Mouse (Mus musculus) heart, postnatal 0 days (tissue): ENCODE data around the gene Gm49394. TPM values are rescaled to one million over a fixed set of nuclear protein-coding genes. Genes with fewer than 3 reads are reported as not detected.

Experiments used
- ATAC-seq: fragments of 200-750 bp; cut with Nextera tagmentation; 2 replicates; pipeline ENCODE4 v1.8.0; 2017; ENCODE audit warnings: low read depth, moderate number of reproducible peaks, moderate library complexity; ENCODE audit not compliant: insufficient read depth
- DNase-seq: peaks from one replicate; pipeline ENCODE4 v3.0.0-alpha.2; 2016; ENCODE audit warnings: low spot score
- H3K27ac ChIP-seq: fragments of 300-500 bp; sonication (generic); 2 replicates; pipeline ENCODE4 v1.5.1; 2014; ENCODE audit warnings: low read depth, mild to moderate bottlenecking
- H3K27me3 ChIP-seq: fragments of 300-500 bp; sonication (generic); 2 replicates; pipeline ENCODE4 v1.6.1; 2014; ENCODE audit warnings: low read length, mixed read lengths; ENCODE audit not compliant: control insufficient read depth, insufficient read depth
- H3K36me3 ChIP-seq: fragments of 300-500 bp; sonication (generic); replicated peaks from 2 replicates; pipeline ENCODE4 v1.6.1; 2014; ENCODE audit warnings: low read length, mixed read lengths; ENCODE audit not compliant: control insufficient read depth, insufficient read depth
- H3K4me1 ChIP-seq: fragments of 300-500 bp; sonication (generic); 2 replicates; pipeline ENCODE4 v1.6.1; 2014; ENCODE audit warnings: antibody characterized with exemption; ENCODE audit not compliant: control insufficient read depth, insufficient read depth
- H3K4me2 ChIP-seq: fragments of 300-500 bp; sonication (generic); 2 replicates; pipeline ENCODE4 v1.6.1; 2014; ENCODE audit warnings: low read depth, mild to moderate bottlenecking, low read length, moderate library complexity
- H3K4me3 ChIP-seq: fragments of 300-500 bp; sonication (generic); 2 replicates; pipeline ENCODE4 v1.5.1; 2014; ENCODE audit warnings: low read depth, low read length
- H3K9ac ChIP-seq: fragments of 300-500 bp; sonication (generic); replicated peaks from 2 replicates; pipeline ENCODE4 v1.6.1; 2014; ENCODE audit warnings: low read depth, low read length, mixed read lengths
- H3K9me3 ChIP-seq: fragments of 300-500 bp; sonication (generic); replicated peaks from 2 replicates; pipeline ENCODE4 v1.6.1; 2016; ENCODE audit warnings: low read length; ENCODE audit not compliant: control insufficient read depth
- CTCF ChIP-seq: IDR thresholded peaks from 2 replicates; pipeline ENCODE4 v1.5.1; 2016; ENCODE audit warnings: antibody characterized with exemption, control low read depth, low read depth
- EP300 ChIP-seq: IDR thresholded peaks from 2 replicates; pipeline ENCODE4 v1.6.1; 2016; ENCODE audit warnings: antibody characterized with exemption, low read depth
- WGBS: fragments of 180-500 bp; shearing (Covaris S2); extraction: QIAGEN DNeasy Blood & Tissue Kit; methylation state at CpG from one replicate; pipeline ENCODE4 v1.1.7; 2014; 5-methylcytosine and 5-hydroxymethylcytosine counted together
- polyA plus RNA-seq: library from polyadenylated mRNA; unstranded; fragments of >200 nt; fragmentation: Nextera tagmentation; extraction: Ambion mirVana; gene quantifications from 2 replicates; pipeline ENCODE4 v1.2.1, GENCODE M21; 2015
- total RNA-seq: library from RNA; depleted of rRNA; stranded (reverse); fragments of >200 nt; gene quantifications from 2 replicates; pipeline ENCODE4 v1.2.3, GENCODE M21; 2014; ENCODE audit warnings: low replicate concordance

The Gm49394 gene
- total and polyA plus RNA-seq, 2 experiments from 2014 or later = not detected

- Histone ChIP-seq H3K27ac (peak within 1 kb of the TSS; percentile 39), H3K4me1 (no peaks in the 10 kb centered on the region), H3K9ac (no peak within 1 kb of the TSS; the same call in 1 of the 2 replicates), H3K27me3 (peaks cover 43% of the 10 kb centered on the region), H3K9me3 (peaks cover 27% of the 10 kb centered on the region), H3K4me2 (peak within 1 kb of the TSS; percentile 63), H3K4me3 (peak within 1 kb of the TSS; percentile 6; the same call in 1 of the 2 replicates), H3K36me3 (no peaks in the 10 kb centered on the region)
- DNase-seq = no peak
- whole genome bisulfite sequencing = 56% methylated on average over 2 of the region's 2 CpGs
- TF ChIP-seq EP300 (no peak), CTCF (no peak)
- ATAC-seq = peak; percentile 64
Observed at GRCm38 (mm10) chr7:142666659-142667058, 3.1 kb downstream of the Gm49394 start, which contains the start of gene Igf2. Gene Igf2, minus strand, starts transcription at chr7:142666816.

GRCm38 (mm10) chr7:142666109-142666508 lies 3.6 kb downstream of the Gm49394 start:
- Histone ChIP-seq H3K27ac (peak overlapping the region; percentile 30; the same call in 1 of the 2 replicates), H3K27me3 (peaks cover 48% of the 10 kb centered on the region), H3K9me3 (peaks cover 22% of the 10 kb centered on the region), H3K36me3 (no peaks in the 10 kb centered on the region), H3K4me3 (peak overlapping the region; percentile 6; the same call in 1 of the 2 replicates), H3K9ac (no peak overlapping the region; the same call in 1 of the 2 replicates), H3K4me1 (no peaks in the 10 kb centered on the region), H3K4me2 (peak overlapping the region; percentile 63)
- ATAC-seq = no peak
- no peak for DNase-seq
- TF ChIP-seq CTCF (no peak), EP300 (no peak)
- 66% methylated on average over 4 of the region's 4 CpGs for WGBS

GRCm38 (mm10) chr7:142665364-142665763 lies 4.4 kb downstream of the Gm49394 start:
- Histone ChIP-seq H3K27ac (no peak overlapping the region; the same call in 1 of the 2 replicates), H3K36me3 (no peaks in the 10 kb centered on the region), H3K9me3 (peaks cover 16% of the 10 kb centered on the region), H3K4me3 (peak overlapping the region; percentile 14; the same call in 1 of the 2 replicates), H3K27me3 (peaks cover 56% of the 10 kb centered on the region), H3K4me1 (no peaks in the 10 kb centered on the region), H3K9ac (no peak overlapping the region), H3K4me2 (peak overlapping the region; percentile 63)
- DNase-seq = no peak
- 68% methylated on average over 5 of the region's 5 CpGs for WGBS
- TF ChIP-seq EP300 = no peak
- TF ChIP-seq CTCF = no peak
- no peak for ATAC-seq

- Histone ChIP-seq H3K36me3 (no peaks in the 10 kb centered on the region), H3K9ac (peak overlapping the region; percentile 56), H3K27ac (peak overlapping the region; percentile 53), H3K27me3 (peaks cover 64% of the 10 kb centered on the region), H3K4me2 (peak overlapping the region; percentile 63), H3K9me3 (peaks cover 8% of the 10 kb centered on the region), H3K4me1 (no peaks in the 10 kb centered on the region), H3K4me3 (peak overlapping the region; percentile 55)
- DNase-seq = no peak
- TF ChIP-seq CTCF = no peak
- TF ChIP-seq EP300 = no peak
- WGBS = 16% methylated on average over 9 of the region's 9 CpGs
- no peak for ATAC-seq
Observed at GRCm38 (mm10) chr7:142664465-142665029, 5.2 kb downstream of the Gm49394 start.

- H3K27me3 ChIP-seq = peaks cover 70% of the 10 kb centered on the region
- TF ChIP-seq CTCF (no peak), EP300 (no peak)
- no peaks in the 10 kb centered on the region for H3K36me3 ChIP-seq
- H3K4me3 ChIP-seq = peak overlapping the region; percentile 55
- peak overlapping the region; percentile 63 for H3K4me2 ChIP-seq
- peaks cover 2% of the 10 kb centered on the region; the same call in 1 of the 2 replicates for H3K9me3 ChIP-seq
- WGBS = under 1% methylated on average over 52 of the region's 53 CpGs
- DNase-seq (no peak), ATAC-seq (no peak)
- H3K9ac ChIP-seq = peak overlapping the region; percentile 56
- H3K27ac ChIP-seq = peak overlapping the region; percentile 53
- no peaks in the 10 kb centered on the region for H3K4me1 ChIP-seq
Observed at GRCm38 (mm10) chr7:142663931-142664421, 5.8 kb downstream of the Gm49394 start.

GRCm38 (mm10) chr7:142663151-142663550 lies 6.6 kb downstream of the Gm49394 start:
- no peak overlapping the region for H3K9ac ChIP-seq
- ATAC-seq (no peak), DNase-seq (no peak)
- no peak for TF ChIP-seq CTCF
- no peaks in the 10 kb centered on the region for H3K4me1 ChIP-seq
- WGBS = 38% methylated on average over 5 of the region's 5 CpGs
- no peaks in the 10 kb centered on the region for H3K9me3 ChIP-seq
- peak overlapping the region; percentile 55 for H3K4me3 ChIP-seq
- H3K4me2 ChIP-seq = peak overlapping the region; percentile 63
- H3K36me3 ChIP-seq = no peaks in the 10 kb centered on the region
- H3K27ac ChIP-seq = no peak overlapping the region
- H3K27me3 ChIP-seq = peaks cover 77% of the 10 kb centered on the region
